Mouse (Mus musculus) hindbrain, embryonic 14.5 days (tissue): ENCODE results near the gene Usp24. TPM values are rescaled to one million over a fixed set of nuclear protein-coding genes. Genes with fewer than 3 reads are reported as not detected.

ENCODE experiments used
- ATAC-seq: fragments of 200-750 bp; cut with Nextera tagmentation; 2 replicates; pipeline ENCODE4 v1.8.0; 2017; ENCODE audit warnings: moderate number of reproducible peaks, mild to moderate bottlenecking, moderate TSS enrichment, moderate library complexity; ENCODE audit not compliant: low FRiP score
- DNase-seq: peaks from one replicate; pipeline ENCODE4 v3.0.0-alpha.2; 2015; ENCODE audit warnings: low spot score
- H3K27ac ChIP-seq: fragments of 300-500 bp; sonication (generic); 2 replicates; pipeline ENCODE4 v1.5.1; 2014; ENCODE audit warnings: mild to moderate bottlenecking, moderate library complexity
- H3K27me3 ChIP-seq: fragments of 300-500 bp; sonication (generic); 2 replicates; pipeline ENCODE4 v1.6.1; 2014; ENCODE audit warnings: mild to moderate bottlenecking, low read length, mixed read lengths; ENCODE audit not compliant: control insufficient read depth, insufficient read depth
- H3K36me3 ChIP-seq: fragments of 300-500 bp; sonication (generic); replicated peaks from 2 replicates; pipeline ENCODE4 v1.6.1; 2014; ENCODE audit not compliant: control insufficient read depth, insufficient read depth
- H3K4me1 ChIP-seq: fragments of 300-500 bp; sonication (generic); replicated peaks from 2 replicates; pipeline ENCODE4 v1.6.1; 2014; ENCODE audit warnings: antibody characterized with exemption, low read length, mixed read lengths; ENCODE audit not compliant: control insufficient read depth, insufficient read depth
- H3K4me2 ChIP-seq: fragments of 300-500 bp; sonication (generic); replicated peaks from 2 replicates; pipeline ENCODE4 v1.6.1; 2014; ENCODE audit warnings: mild to moderate bottlenecking, moderate library complexity
- H3K4me3 ChIP-seq: fragments of 300-500 bp; sonication (generic); replicated peaks from 2 replicates; pipeline ENCODE4 v1.5.1; 2014; ENCODE audit warnings: mild to moderate bottlenecking, low read length
- H3K9ac ChIP-seq: fragments of 300-500 bp; sonication (generic); 2 replicates; pipeline ENCODE4 v1.6.1; 2014
- H3K9me3 ChIP-seq: fragments of 300-500 bp; sonication (generic); 2 replicates; pipeline ENCODE4 v1.6.1; 2016; ENCODE audit warnings: low read length; ENCODE audit not compliant: control insufficient read depth
- WGBS: fragments of 180-500 bp; shearing (Covaris S2); extraction: QIAGEN DNeasy Blood & Tissue Kit; methylation state at CpG from one replicate; pipeline ENCODE4 v1.1.7; 2014; 5-methylcytosine and 5-hydroxymethylcytosine counted together
- polyA plus RNA-seq: library from polyadenylated mRNA; unstranded; fragments of >200 nt; fragmentation: Nextera tagmentation; extraction: Ambion mirVana; gene quantifications from 2 replicates; pipeline ENCODE4 v1.2.1, GENCODE M21; 2014

The Usp24 gene
- polyA plus RNA-seq, 1 experiment from 2014 or later: 13.0 TPM

- Histone ChIP-seq H3K36me3 (peaks cover 75% of the 10 kb centered on the region), H3K9me3 (no peaks in the 10 kb centered on the region), H3K27ac (no peak overlapping the region), H3K9ac (no peak overlapping the region), H3K4me1 (no peaks in the 10 kb centered on the region), H3K27me3 (no peaks in the 10 kb centered on the region), H3K4me3 (no peak overlapping the region), H3K4me2 (no peak overlapping the region)
- no peak for ATAC-seq
- WGBS: 89% methylated on average over 3 of the region's 3 CpGs
- no peak for DNase-seq
Observed at GRCm38 (mm10) chr4:106389908-106390307, 73.9 kb downstream of the Usp24 start.

- ATAC-seq: no peak
Observed at GRCm38 (mm10) chr4:106409621-106410020, 93.6 kb downstream of the Usp24 start.

GRCm38 (mm10) chr4:106419256-106419655 is 103.2 kb downstream of the Usp24 start:
- Histone ChIP-seq H3K9ac (no peak overlapping the region), H3K27me3 (no peaks in the 10 kb centered on the region), H3K4me2 (no peak overlapping the region), H3K27ac (no peak overlapping the region), H3K9me3 (no peaks in the 10 kb centered on the region), H3K4me1 (no peaks in the 10 kb centered on the region), H3K36me3 (peaks cover 82% of the 10 kb centered on the region), H3K4me3 (no peak overlapping the region)
- no peak for DNase-seq
- WGBS: 85% methylated on average over 3 of the region's 3 CpGs
- ATAC-seq: no peak

More at GRCm38 (mm10) chr4:106409621-106410020, 93.6 kb downstream of the Usp24 start:
- Histone ChIP-seq H3K27ac (no peak overlapping the region), H3K36me3 (peaks cover 94% of the 10 kb centered on the region), H3K4me2 (no peak overlapping the region), H3K27me3 (no peaks in the 10 kb centered on the region), H3K4me3 (no peak overlapping the region), H3K9me3 (no peaks in the 10 kb centered on the region), H3K9ac (no peak overlapping the region), H3K4me1 (no peaks in the 10 kb centered on the region)
- WGBS: 85% methylated on average over 14 of the region's 14 CpGs
- no peak for DNase-seq

GRCm38 (mm10) chr4:106419791-106420190 is 103.8 kb downstream of the Usp24 start:
- H3K27ac ChIP-seq: no peak overlapping the region
- WGBS: 89% methylated on average over 6 of the region's 6 CpGs
- no peaks in the 10 kb centered on the region for H3K4me1 ChIP-seq
- ATAC-seq (no peak), DNase-seq (no peak)
- H3K36me3 ChIP-seq: peaks cover 82% of the 10 kb centered on the region
- no peak overlapping the region for H3K4me3 ChIP-seq
- H3K27me3 ChIP-seq: no peaks in the 10 kb centered on the region
- no peak overlapping the region for H3K4me2 ChIP-seq
- no peak overlapping the region for H3K9ac ChIP-seq
- H3K9me3 ChIP-seq: no peaks in the 10 kb centered on the region

- ATAC-seq (no peak), DNase-seq (no peak)
- Histone ChIP-seq H3K4me3 (no peak overlapping the region), H3K9ac (no peak overlapping the region), H3K4me2 (no peak overlapping the region), H3K9me3 (no peaks in the 10 kb centered on the region), H3K27me3 (no peaks in the 10 kb centered on the region), H3K27ac (no peak overlapping the region), H3K4me1 (no peaks in the 10 kb centered on the region), H3K36me3 (peaks cover 83% of the 10 kb centered on the region)
- WGBS: 95% methylated on average over 3 of the region's 3 CpGs
Observed at GRCm38 (mm10) chr4:106422597-106422996, 106.6 kb downstream of the Usp24 start.

- no peaks in the 10 kb centered on the region for H3K27me3 ChIP-seq
- H3K36me3 ChIP-seq: peaks cover 83% of the 10 kb centered on the region
- no peaks in the 10 kb centered on the region for H3K4me1 ChIP-seq
- no peak overlapping the region for H3K4me2 ChIP-seq
- H3K9me3 ChIP-seq: no peaks in the 10 kb centered on the region
- H3K4me3 ChIP-seq: no peak overlapping the region
- DNase-seq (no peak), ATAC-seq (no peak)
- no peak overlapping the region for H3K27ac ChIP-seq
- WGBS: 97% methylated on average over 1 of the region's 1 CpGs
- no peak overlapping the region for H3K9ac ChIP-seq
Observed at GRCm38 (mm10) chr4:106424560-106424959, 108.5 kb downstream of the Usp24 start.

GRCm38 (mm10) chr4:106426286-106426685 is 110.3 kb downstream of the Usp24 start:
- Histone ChIP-seq H3K9ac (no peak overlapping the region), H3K36me3 (peaks cover 83% of the 10 kb centered on the region), H3K4me3 (no peak overlapping the region), H3K27me3 (no peaks in the 10 kb centered on the region), H3K9me3 (no peaks in the 10 kb centered on the region), H3K4me1 (no peaks in the 10 kb centered on the region), H3K4me2 (no peak overlapping the region), H3K27ac (no peak overlapping the region)
- ATAC-seq (no peak), DNase-seq (no peak)
- 67% methylated on average over 5 of the region's 5 CpGs for WGBS

GRCm38 (mm10) chr4:106428616-106429015 is 112.6 kb downstream of the Usp24 start:
- H3K36me3 ChIP-seq: peaks cover 91% of the 10 kb centered on the region

GRCm38 (mm10) chr4:106429106-106429505 is 113.1 kb downstream of the Usp24 start:
- Histone ChIP-seq H3K4me1 (no peaks in the 10 kb centered on the region), H3K4me3 (no peak overlapping the region), H3K27ac (no peak overlapping the region), H3K9ac (no peak overlapping the region), H3K4me2 (no peak overlapping the region), H3K9me3 (no peaks in the 10 kb centered on the region), H3K27me3 (no peaks in the 10 kb centered on the region), H3K36me3 (peaks cover 93% of the 10 kb centered on the region)
- ATAC-seq: no peak
- no peak for DNase-seq
- 96% methylated on average over 7 of the region's 7 CpGs for WGBS

More at GRCm38 (mm10) chr4:106428616-106429015, 112.6 kb downstream of the Usp24 start:
- H3K4me1 ChIP-seq: no peaks in the 10 kb centered on the region
- no peak overlapping the region for H3K27ac ChIP-seq
- WGBS: 96% methylated on average over 6 of the region's 6 CpGs
- no peak overlapping the region for H3K4me3 ChIP-seq
- no peak for DNase-seq
- ATAC-seq: no peak
- no peak overlapping the region for H3K9ac ChIP-seq
- H3K4me2 ChIP-seq: no peak overlapping the region
- no peaks in the 10 kb centered on the region for H3K27me3 ChIP-seq
- no peaks in the 10 kb centered on the region for H3K9me3 ChIP-seq

GRCm38 (mm10) chr4:106430431-106430830 is 114.4 kb downstream of the Usp24 start:
- Histone ChIP-seq H3K4me2 (no peak overlapping the region), H3K9ac (no peak overlapping the region), H3K4me1 (no peaks in the 10 kb centered on the region), H3K4me3 (no peak overlapping the region), H3K36me3 (peaks cover 93% of the 10 kb centered on the region), H3K9me3 (no peaks in the 10 kb centered on the region), H3K27ac (no peak overlapping the region), H3K27me3 (no peaks in the 10 kb centered on the region)
- DNase-seq: no peak
- ATAC-seq: no peak
- 96% methylated on average over 5 of the region's 5 CpGs for WGBS
